Mouse (Mus musculus): ENCODE results near the gene Ttc29.

DNA sequence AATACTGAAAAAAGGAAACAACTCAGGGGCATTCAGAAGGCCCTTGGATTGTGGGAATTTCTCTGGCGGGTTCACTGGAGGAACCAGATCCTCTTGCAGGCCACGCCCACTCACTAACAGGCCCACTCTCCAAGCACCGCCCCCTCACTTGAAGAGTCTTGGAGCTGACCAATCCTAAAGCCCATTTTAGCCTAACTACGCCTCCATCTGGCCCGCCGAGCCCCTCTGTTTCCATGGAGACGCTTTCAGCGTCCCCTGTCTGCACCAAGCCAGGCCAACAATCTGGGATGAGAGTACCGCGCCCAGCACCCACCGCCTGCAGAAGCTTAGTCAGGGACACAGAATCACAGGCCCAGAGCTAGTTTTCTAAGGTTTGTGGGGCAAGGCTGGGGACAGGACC, at the start of gene Ttc29:
- no peak for TF ChIP-seq CTCF (IDR thresholded peaks at IDR 0.05; ENCODE audit: control insufficient read depth, insufficient read depth, low read length)
- TF ChIP-seq POLR2A (IDR thresholded peaks at IDR 0.05; ENCODE audit: borderline replicate concordance, control insufficient read depth, low read depth, low read length), result no peak

All from bone marrow, adult 2 months (tissue).